Mouse (Mus musculus) ES-Bruce4 (cell line): ENCODE measurements at regions not wholly inside any gene's neighbourhood (a gene's known extent, or its start where the extent isn't known, plus 50 kb on each side); places are given as distances from the start of the nearest gene placed in this dataset.

Experiments
- CTCF ChIP-seq: IDR thresholded peaks from one replicate; pipeline ENCODE4 v1.8.1; 2011; ENCODE audit warnings: low read depth, low read length
- POLR2A ChIP-seq: IDR thresholded peaks from one replicate; pipeline ENCODE4 v1.8.1; 2011; ENCODE audit warnings: low read length; ENCODE audit not compliant: insufficient read depth

DNA sequence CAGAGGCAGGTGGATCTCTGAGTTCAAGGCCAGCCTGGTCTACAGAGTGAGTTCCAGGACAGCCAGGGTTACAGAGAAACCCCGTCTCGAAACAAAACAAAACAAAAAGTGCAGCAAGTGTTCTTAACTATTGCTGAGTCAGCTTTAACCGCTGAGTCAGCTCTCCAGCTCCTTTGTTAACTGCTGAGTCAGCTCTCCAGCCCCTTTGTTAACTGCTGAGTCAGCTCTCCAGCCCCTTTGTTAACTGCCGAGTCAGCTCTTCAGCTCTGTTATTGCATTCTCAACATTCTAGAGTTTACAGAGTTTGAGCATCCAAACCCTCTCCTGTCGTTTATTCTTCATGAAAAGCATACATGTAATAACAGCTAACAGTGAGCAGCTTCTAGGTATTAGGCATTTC lies 336.9 kb upstream of the Ercc4 start:
- TF ChIP-seq POLR2A = no peak
- no peak for TF ChIP-seq CTCF
